Mouse (Mus musculus): ENCODE measurements at regions not wholly inside any gene's neighbourhood (a gene's known extent, or its start where the extent isn't known, plus 50 kb on each side); places are given as distances from the start of the nearest gene placed in this dataset.

DNA sequence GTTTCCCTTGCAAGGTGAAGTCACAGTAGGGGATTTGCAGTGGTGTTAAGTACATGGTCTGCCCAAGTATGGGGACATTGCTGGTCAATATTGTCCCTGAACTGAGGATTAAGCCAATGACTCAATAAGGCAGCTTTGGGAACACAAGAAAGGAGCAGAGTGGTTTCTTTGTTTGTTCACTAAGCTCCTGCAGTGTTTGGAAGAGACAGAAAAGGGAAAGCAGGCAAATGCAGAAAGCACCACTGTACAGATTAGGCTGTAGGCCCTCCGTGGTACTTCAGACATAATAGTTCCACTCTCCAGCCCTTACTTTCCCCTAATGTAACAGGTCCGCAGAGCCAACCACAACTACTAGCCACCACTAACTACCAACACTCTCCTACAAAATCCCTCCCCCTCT is 143.5 kb upstream of the Cpeb2 start:
- TF ChIP-seq CTCF (IDR thresholded peaks at IDR 0.05; ENCODE audit: low read depth) (no peak), EP300 (IDR thresholded peaks at IDR 0.05; ENCODE audit: low read depth) (no peak)
